Mouse (Mus musculus) hematopoietic stem cell, adult 5-6 weeks (primary cell): ENCODE measurements around the gene Utf1. TPM values are rescaled to one million over a fixed set of nuclear protein-coding genes. Genes with fewer than 3 reads are reported as not detected.

Experiments
- ATAC-seq, 2 experiments: fragments of 125-278 bp in 1 of 2; replicated peaks in 1 of 2; 2 replicates each; pipeline ENCODE4 v1.8.0; 2016 to 2017; ENCODE audit warnings: inconsistent platforms in 2 of 2, mild to moderate bottlenecking in 2 of 2, moderate number of reproducible peaks in 2 of 2, low read depth in 1 of 2, moderate TSS enrichment in 1 of 2; ENCODE audit not compliant: low FRiP score in 2 of 2, poor library complexity in 2 of 2, severe bottlenecking in 2 of 2, insufficient read depth in 1 of 2, low TSS enrichment in 1 of 2
- total RNA-seq: library from RNA; stranded (forward); fragments of 172-1452, 232-1000 nt; gene quantifications from 2 replicates; pipeline ENCODE4 v1.2.3, GENCODE M21; 2017

The Utf1 gene
- total RNA-seq, 1 experiment from 2014 or later: not detected

DNA sequence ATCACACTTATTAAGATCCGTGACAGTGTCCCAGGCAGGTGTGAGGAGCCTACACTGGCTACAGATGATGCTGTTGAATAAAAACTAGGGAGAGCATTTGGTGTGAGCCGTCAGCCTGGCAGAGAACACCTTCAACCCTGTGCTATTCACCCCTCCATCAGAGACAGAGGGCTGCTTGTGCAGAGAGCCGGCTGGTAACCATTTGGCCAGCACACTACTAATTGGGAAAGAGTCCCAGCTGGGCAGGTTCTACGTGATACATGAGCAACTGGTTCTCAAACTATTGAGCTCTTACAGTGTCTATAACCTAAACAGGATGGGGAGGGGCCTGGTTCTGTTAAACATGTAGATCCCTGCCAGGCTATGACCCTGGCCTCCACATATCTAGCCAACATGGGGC, 25.3 kb upstream of the Utf1 start:
- no peak for ATAC-seq

DNA sequence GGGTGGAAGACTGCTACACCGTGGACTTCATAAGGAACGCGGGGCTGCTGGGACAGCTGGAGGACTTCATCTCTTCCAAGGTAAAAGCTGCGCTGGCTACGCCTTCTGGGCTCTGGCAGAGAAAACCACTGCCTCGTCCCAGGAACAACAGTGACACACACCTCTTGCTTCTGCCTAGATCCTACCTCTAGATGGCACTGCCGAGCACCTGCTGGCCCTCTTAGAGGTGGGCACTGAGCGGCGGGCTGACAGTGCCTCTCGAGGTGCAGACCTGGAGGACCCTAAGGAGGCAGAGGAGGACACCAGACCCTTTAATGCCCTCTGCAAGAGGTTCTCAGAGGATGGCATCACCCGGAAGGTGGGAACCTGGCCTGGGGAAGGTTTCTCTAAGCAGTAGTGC, 12.9 kb upstream of the Utf1 start:
- peak; percentile 75 to 83 for ATAC-seq

DNA sequence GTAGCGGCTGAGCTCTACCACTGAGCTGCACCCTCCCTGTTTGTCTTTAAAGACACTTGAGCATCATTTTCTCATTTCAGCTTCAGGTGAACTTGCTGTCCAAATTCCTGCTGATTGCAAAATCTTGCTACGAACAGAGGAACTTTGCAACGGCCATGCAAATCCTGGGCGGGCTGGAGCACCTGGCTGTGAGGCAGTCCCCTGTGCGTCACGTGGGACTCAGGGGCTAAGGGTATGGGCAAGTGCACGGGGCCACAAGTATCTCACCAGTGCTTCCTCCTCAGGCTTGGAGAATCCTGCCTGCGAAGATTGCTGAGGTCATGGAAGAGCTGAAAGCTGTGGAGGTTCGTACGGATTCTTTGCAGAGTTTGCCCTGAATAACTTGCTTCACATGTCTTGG, 6.9 kb upstream of the Utf1 start:
- no peak for ATAC-seq

DNA sequence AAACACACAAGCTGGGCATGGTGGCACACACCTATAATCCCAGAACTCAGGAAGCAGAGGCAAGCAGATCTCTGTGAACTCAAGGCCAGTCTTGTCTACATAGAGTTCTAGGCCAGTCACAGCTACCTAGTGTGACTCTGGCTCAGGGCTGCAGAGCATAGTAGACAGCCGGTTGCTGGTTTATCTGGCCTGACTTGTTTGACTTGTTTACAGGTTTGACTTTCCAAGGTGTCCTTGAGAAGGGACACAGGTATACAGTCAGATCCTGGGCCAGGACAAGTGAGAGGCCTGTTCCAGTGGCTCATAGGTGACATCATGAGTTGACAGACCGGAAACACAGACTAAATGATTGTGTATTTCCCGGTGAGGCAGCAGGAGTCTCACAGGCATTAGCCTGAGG, 6.5 kb upstream of the Utf1 start:
- ATAC-seq: no peak

DNA sequence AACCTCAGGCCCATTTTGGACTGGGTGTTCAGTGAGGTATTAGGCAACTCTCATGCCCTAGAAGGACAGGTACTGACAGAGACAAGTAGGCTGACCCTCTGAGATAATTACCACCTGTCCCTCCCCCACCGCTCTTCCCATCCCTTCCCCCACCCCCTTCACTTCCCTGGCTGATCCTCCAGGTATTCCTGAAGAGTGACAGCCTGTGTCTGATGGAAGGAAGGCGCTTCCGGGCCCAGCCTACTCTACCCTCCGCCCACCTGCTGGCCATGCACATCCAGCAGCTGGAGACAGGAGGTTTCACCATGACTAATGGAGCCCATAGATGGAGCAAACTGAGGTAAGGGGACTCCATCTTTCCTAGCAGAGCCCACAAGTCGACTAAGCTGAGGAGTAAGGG, 5.8 kb upstream of the Utf1 start:
- no peak for ATAC-seq

DNA sequence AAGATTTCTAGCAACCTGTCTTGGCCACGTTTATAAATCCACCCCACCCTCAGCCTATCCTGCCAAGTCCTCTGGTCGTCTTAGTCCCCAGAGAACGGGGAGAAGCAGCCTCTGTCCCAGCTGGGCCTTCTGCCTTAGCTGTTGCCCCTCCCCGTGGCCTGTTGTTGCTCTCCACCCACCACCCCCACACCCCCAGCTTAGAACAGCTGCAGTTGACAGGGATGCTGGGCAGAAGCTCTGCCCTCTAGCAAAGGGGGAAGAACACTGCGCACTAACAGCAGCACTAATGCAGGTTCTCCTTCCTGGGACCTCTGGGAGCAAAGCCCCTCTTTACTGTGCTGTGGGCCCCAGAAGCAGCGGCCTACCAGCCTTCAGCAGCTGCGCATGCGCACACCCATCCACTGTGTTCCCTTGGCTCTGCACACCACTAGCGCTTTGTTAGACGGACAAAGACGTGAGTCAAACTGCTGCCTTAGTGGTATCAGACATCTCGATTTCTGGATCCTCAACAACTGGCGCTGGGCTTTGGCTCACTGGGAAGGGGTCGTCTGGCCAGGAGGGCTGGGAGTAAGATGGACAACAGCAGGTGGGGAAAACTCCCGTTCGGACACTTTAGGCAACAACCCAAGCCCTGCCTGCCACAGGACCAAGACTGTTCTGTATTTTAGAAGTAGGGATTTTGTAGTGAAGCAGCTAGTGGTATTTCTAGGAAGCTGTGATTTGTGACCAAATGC, 2.9 kb upstream of the Utf1 start:
- ATAC-seq: no peak

DNA sequence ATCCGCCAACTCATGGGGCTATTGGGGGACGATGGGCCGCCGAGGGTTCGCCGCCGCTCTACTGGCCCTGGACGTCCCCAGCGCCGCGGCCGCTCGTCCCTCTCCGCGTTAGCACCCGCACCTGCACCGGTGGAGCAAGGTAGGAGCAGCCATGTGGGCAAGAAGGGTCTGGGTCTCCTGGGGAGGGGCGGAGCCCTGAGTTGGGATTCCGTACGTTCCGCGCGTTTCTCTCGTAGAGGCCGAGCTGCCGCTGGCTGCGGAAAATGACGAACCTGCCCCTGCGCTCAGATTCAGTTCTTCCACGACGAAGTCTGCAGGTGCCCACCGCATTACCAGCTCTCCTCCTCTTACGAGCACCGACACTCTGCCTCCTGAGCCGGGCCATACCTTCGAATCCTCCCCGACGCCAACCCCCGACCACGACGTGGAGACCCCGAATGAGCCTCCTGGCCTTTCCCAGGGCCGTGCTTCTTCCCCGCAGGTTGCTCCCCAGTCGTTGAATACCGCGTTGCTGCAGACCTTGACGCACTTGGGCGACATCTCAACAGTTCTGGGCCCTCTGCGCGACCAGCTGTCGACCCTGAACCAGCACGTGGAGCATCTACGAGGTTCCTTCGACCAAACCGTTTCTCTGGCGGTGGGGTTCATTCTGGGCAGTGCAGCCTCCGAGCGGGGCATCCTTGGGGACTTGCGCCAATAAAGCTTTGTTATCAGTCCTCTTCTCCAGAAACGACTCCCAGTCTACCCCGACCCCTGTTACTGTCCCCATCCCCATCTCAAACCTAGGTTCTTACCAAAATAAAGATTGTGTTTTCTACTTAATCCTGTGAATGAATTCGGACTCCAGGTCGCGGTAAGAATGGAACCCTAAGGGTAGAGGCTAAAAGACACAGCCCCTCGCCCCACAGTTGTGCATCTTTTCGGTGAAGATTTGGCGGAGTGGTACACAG, 977 bp downstream of the Utf1 start:
- peak in 1 of 2 experiments; percentile 18; a peak in 2 of 4 replicates for ATAC-seq

DNA sequence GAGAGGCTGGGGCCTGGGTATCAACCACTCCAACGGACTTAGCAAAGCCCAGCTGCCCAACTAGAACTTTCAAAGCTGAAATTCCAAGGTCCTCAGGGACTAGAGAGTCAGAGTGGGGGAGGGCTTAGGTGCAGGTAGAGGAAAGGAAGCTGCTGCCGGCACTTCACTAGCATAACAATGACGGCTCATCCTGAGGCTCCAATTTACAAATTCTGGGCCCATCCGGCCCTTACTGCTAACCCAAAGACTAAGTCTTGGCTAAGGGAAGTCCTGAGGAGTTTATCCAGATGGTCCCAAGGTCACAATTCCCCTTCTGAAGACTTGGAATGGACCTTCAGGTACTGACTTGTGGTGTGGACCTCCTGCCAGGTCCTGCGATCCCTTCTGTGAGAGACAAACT, 1.9 kb downstream of the Utf1 start:
- no peak for ATAC-seq

DNA sequence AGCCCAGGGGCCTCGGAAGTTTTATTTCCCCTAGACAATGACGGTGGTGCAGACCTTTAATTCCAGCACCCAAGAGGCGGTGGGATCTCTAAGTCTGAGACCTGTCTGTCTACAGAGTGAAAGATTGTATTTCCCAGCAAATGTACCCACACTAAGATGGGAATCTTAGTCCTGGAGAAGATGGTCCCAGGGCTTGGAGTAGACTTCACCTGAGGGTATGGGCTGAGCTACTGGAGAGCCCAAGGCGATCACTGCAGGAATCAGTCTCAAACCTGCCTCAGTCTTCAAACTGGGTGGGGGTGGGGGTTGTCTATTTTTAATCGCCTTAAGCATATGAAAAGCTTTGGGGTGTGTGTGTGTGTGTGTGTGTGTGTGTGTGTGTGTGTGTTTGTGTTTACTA, 2.4 kb downstream of the Utf1 start:
- ATAC-seq: no peak

DNA sequence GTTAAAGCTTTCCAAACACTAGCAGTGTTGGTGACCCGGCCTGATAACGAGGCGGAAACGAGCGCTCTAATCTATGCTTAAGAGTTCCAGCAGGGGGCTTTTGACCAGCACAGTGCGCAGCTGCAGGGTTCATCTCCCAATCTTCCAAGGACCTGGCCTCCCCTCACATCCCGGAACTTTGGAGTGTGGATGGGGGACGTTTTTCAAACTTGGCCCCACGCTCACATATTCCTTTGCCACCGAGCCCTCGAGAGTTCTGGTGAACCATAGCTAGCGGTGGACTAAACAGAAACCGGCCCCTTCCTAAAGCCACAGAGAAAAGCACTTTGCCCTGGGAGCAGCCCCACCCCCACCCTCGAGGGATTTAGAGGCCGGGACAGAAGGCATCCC, 6.3 kb downstream of the Utf1 start:
- peak; percentile 78 to 82 for ATAC-seq

DNA sequence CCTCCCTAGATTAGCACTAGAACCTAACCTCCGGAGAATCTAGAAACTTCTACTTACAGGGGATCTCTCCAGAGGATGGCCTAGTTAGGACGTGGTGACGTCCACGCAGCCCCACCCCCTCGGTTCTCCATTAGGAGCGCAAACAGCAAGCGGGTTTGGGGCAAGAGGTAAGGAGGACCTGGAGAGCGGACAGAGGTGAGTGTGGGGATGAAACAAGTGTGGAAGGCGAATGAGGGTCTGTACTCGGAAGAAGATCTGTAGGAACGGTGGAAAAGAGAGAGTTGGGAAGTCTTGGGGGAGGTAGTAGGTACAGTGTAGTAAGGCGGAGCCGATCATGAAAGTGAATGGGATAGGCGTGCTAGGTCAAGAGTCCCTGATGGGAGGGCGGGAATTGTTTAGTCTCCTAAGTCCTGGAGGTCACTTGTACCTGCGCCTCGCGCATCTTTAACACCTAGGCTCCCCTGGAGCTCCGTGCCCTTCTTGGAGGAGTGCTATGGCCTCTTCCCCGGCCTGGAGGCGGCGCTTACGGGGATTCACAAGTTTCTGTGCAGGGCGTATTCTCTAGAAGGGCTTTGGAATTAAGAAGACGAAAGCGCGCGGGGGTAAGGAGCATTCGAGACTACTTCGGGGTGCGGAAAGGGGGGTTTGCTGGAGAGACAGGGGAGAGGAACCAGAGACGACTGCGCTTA, 6.8 kb downstream of the Utf1 start:
- peak; percentile 62 to 66 for ATAC-seq

DNA sequence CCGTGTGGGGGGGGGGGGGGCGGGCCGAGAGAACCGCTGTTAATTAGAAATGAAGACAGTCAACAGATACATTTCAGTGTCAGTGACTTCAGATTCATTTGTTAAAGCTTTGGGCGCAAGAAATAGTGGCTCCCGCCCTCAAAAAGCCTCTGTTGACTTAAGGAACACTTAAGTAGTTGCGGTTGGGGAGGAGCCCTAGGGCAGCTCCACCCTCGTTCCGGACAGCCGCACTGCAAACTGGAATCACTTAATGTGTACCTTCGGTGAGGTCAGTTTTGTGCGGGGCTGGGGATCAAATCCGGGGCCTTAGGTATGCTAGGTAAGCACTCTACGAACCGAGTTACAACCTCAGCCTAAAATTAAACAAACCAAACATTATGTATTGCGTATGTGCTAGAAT, 7.5 kb downstream of the Utf1 start:
- ATAC-seq: peak in 1 of 2 experiments; percentile 59; a peak in 2 of 4 replicates

DNA sequence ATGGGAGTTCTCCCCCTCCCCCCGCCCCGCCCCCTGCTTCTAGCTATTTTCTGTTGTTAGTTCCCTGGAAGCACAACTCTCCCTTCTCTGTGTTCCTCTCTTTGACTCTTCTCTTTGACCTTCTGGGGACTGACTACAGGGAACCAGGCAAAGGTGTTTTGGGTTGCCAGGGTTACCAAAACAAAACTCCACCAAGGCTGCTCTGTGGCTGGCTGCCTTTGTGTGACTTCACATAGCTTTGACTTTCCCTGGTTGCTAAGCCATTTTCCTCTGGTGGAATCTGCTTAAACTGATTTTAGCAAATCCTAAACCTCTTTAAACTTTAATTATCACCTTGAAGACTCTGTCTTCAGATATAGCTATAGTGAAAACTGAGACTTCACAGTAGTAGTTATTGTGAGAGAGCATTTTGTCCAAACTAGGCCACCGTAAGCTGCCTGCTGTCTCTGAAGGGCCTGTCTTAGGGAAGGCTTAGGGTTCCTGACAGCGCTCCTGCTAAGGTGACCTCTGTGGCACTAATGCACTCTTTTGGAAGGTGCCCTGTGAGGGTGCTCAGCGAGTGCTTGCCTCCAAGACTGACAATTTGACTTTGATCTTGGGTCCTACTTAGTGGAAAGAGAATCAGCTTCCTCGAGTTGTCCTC, 8.5 kb downstream of the Utf1 start:
- no peak for ATAC-seq

DNA sequence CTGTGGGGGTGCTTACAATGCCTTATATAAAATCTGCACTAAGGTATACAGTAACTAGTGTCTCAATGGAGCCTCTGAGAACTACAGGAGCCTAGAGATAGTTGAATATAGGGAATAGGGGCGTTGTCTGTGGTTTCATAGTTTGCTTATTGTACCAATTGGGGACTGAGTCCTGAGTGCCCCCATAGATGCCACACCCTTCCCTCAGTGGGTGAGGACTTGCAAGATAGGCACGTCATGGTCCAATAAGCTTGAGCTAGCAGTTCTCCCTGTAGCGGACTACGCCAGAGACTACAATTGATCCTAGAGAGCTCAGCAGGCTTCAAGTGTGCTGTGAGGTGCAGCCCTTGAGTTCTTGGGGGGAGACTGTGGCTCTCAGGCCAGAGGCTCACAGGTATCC, 11.9 kb downstream of the Utf1 start:
- no peak for ATAC-seq

DNA sequence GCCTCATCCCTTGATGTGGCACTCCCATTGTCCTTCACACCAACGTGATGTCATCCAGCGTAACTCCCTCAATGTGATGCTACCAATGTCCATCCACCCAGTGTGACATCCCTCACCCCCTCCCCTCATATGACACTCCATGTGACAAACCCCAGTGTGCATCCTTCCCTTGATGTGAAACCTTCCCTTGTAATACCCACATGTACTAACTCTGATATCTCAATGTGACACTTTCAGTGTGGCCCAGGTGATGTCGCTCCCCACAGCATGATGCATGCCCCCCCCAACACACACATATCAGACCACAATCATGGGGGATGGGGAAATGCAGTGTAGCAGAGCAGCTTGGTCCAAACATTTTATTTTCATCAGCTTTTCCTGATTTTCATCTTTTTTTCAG, 13.1 kb downstream of the Utf1 start:
- no peak for ATAC-seq

DNA sequence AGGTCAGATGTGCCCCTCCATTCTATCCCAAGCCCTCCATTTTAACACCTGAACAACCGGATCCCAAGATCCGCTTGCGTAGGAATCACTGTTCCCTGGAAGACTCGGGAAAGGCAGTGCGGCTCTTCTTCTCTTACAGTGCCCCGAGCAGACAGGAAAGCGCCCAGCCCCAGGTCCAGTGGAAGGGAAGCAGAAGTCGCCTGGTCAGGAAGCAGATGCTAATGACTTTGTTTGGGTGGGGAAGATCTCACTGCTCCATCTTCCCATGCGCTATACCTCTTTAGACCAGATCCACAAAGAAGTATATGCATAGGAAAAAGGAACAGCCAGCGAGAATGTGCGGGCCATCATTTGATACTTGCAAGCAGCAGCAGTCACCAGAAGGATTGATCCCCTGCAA, 13.8 kb downstream of the Utf1 start:
- ATAC-seq: peak in 1 of 2 experiments; percentile 56; a peak in 2 of 4 replicates

DNA sequence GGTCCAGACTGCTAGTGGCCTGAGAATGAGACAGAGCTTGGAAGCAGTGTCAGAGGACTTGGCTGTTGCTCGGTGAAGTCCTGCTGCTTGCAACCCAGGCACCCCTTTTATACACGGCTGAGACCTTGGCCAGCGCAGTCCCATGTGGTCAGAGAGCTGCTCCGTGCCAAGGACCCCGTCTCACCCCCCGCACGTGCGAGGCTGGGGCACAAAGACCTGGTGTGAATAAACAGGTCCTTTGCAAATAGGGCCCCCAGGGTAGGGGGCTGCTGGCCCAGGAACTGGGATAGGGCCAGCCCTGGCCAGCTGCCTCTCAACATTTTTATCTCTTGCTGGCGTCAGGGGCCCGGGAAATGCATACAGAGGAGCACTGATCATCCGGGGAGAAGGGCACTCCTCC, 14.4 kb downstream of the Utf1 start:
- ATAC-seq: peak in 1 of 2 experiments; percentile 19; a peak in 1 of 4 replicates
